Mouse (Mus musculus) adrenal gland, postnatal 25 days (tissue): ENCODE measurements around the gene Hoxa7. TPM values are rescaled to one million over a fixed set of nuclear protein-coding genes. Genes with fewer than 3 reads are reported as not detected.

ENCODE experiments used
- microRNA-seq, 2 experiments: library from miRNA; unstranded; fragments of <30 nt; microRNA quantifications; one replicate each; pipeline ENCODE4 v1.2.0; 2021
- total RNA-seq: library from RNA; stranded (reverse); gene quantifications from 2 replicates; pipeline ENCODE4 v1.2.3, GENCODE M21; 2021

Hoxa7 gene
- total RNA-seq, 1 experiment from 2014 or later = 18.3 TPM

Small RNA genes within 50 kb of the gene (microRNA-seq; reads per million reads assigned to microRNA genes)
- 269 to 316 reads per million in 2 experiments for gene Mir196b

Other genes starting within 250 kb of the Hoxa7 start
- gene Skap2, start 209.3 kb downstream of the Hoxa7 start, total RNA-seq = 40.9 and 48.2 TPM in 2 replicates
- gene Hoxa1, start 63.5 kb downstream of the Hoxa7 start, total RNA-seq = 0.76 TPM in 1 of 2 replicates, not detected in the other
- gene Hoxa2, start 57.0 kb downstream of the Hoxa7 start, total RNA-seq = 2.5 and 2.8 TPM in 2 replicates
- 0.29 and 0.55 TPM in 2 replicates for gene 5730596B20Rik, start 44.4 kb downstream of the Hoxa7 start, total RNA-seq
- gene Hoxa4, start 30.1 kb downstream of the Hoxa7 start, total RNA-seq = 3.7 and 3.8 TPM in 2 replicates
- 12.8 and 15.0 TPM in 2 replicates for gene Hoxa5, start 17.3 kb downstream of the Hoxa7 start, total RNA-seq
- 3.1 and 5.6 TPM in 2 replicates for gene Hoxa6, start 13.1 kb downstream of the Hoxa7 start, total RNA-seq
- 6.3 and 6.9 TPM in 2 replicates for gene Hoxa3, start 8.5 kb downstream of the Hoxa7 start, total RNA-seq
- 0.88 and 4.9 TPM in 2 replicates for gene Gm28308, start 8.5 kb downstream of the Hoxa7 start, total RNA-seq
- gene Hoxa9, start 9.2 kb upstream of the Hoxa7 start, total RNA-seq = 0.61 and 1.5 TPM in 2 replicates
- gene Hoxa10, start 19.0 kb upstream of the Hoxa7 start, total RNA-seq = 0.62 TPM in 1 of 2 replicates, not detected in the other
- gene Hoxa11, start 24.0 kb upstream of the Hoxa7 start, total RNA-seq = not detected in 2 replicates
- not detected in 2 replicates for gene Hoxa13, start 39.0 kb upstream of the Hoxa7 start, total RNA-seq
- gene Evx1, start 91.6 kb upstream of the Hoxa7 start, total RNA-seq = not detected in 2 replicates